Mouse (Mus musculus): ENCODE data around the gene Lrat. TPM values are rescaled to one million over a fixed set of nuclear protein-coding genes. Genes with fewer than 3 reads are reported as not detected.

Gene Lrat
- not detected for total RNA-seq (2023)

GRCm38 (mm10) chr3:82903613-82904205 lies at the start of gene Lrat:
Gene Lrat (minus strand): TSS chr3:82903973.

DNA sequence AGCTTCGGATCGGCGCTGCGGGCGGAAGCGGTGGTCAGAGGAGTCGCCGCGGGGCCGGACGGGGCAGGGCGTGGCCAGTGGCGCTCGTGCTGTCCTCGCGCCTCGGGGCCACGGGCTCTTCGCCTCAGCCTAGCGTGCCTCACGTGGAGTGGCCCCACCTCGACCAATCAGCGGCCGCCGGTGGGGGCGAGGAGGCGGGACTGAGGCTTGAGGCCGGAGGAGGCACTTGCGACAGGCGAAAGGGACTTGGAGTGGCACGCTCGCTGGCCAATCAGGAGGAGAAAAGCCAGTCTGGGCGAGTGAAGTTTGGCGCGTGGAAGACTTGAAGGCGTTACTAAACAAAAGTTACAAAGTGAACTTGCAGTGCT lies 27.4 kb downstream of the Lrat start, which contains the start of gene Rbm46:
Gene Rbm46, minus strand, starts transcription at position 112 of the 368 bp plus-strand sequence.

Other genes starting within 250 kb of the Lrat start
- not detected for gene Rbm46, start 27.5 kb downstream of the Lrat start, total RNA-seq (2023)
- gene Fgg, start 103.8 kb upstream of the Lrat start, total RNA-seq (2023): not detected
- not detected for gene Fga, start 122.1 kb upstream of the Lrat start, total RNA-seq (2023)
- gene Fgb, start 145.9 kb upstream of the Lrat start, total RNA-seq (2023): not detected
- gene Plrg1, start 151.5 kb upstream of the Lrat start, total RNA-seq (2023): 10 to 100 TPM; 47.6 to 50.3 TPM
- gene Dchs2, start 224.0 kb upstream of the Lrat start, total RNA-seq (2023): not detected